Mouse (Mus musculus) stomach, postnatal 0 days (tissue): ENCODE results near the gene Hdac11. TPM values are rescaled to one million over a fixed set of nuclear protein-coding genes. Genes with fewer than 3 reads are reported as not detected.

Experiments
- ATAC-seq: fragments of 200-750 bp; cut with Nextera tagmentation; 2 replicates; pipeline ENCODE4 v1.8.0; 2017; ENCODE audit not compliant: low FRiP score, low TSS enrichment
- DNase-seq: peaks from one replicate; pipeline ENCODE4 v3.0.0-alpha.2; 2016; ENCODE audit warnings: low spot score
- H3K27ac ChIP-seq: fragments of 300-500 bp; sonication (generic); replicated peaks from 2 replicates; pipeline ENCODE4 v1.5.1; 2014; ENCODE audit warnings: mild to moderate bottlenecking, control low read depth
- H3K27me3 ChIP-seq: fragments of 300-500 bp; sonication (generic); 2 replicates; pipeline ENCODE4 v1.6.1; 2014; ENCODE audit warnings: low read length; ENCODE audit not compliant: control insufficient read depth, insufficient read depth
- H3K36me3 ChIP-seq: fragments of 300-500 bp; sonication (generic); 2 replicates; pipeline ENCODE4 v1.6.1; 2014; ENCODE audit warnings: low read length, mixed read lengths; ENCODE audit not compliant: control insufficient read depth, insufficient read depth
- H3K4me1 ChIP-seq: fragments of 300-500 bp; sonication (generic); replicated peaks from 2 replicates; pipeline ENCODE4 v1.6.1; 2014; ENCODE audit warnings: antibody characterized with exemption; ENCODE audit not compliant: control insufficient read depth, insufficient read depth
- H3K4me2 ChIP-seq: fragments of 300-500 bp; sonication (generic); replicated peaks from 2 replicates; pipeline ENCODE4 v1.6.1; 2014; ENCODE audit warnings: low read depth, mild to moderate bottlenecking, control low read depth, moderate library complexity
- H3K4me3 ChIP-seq: fragments of 300-500 bp; sonication (generic); 2 replicates; pipeline ENCODE4 v1.5.1; 2014; ENCODE audit warnings: low read depth, low read length, control low read depth
- H3K9ac ChIP-seq: fragments of 300-500 bp; sonication (generic); 2 replicates; pipeline ENCODE4 v1.6.1; 2014; ENCODE audit warnings: mild to moderate bottlenecking, low read length, control low read depth, mixed read lengths
- H3K9me3 ChIP-seq: fragments of 300-500 bp; sonication (generic); 2 replicates; pipeline ENCODE4 v1.6.1; 2016; ENCODE audit warnings: low read length; ENCODE audit not compliant: control insufficient read depth
- CTCF ChIP-seq: IDR thresholded peaks from 2 replicates; pipeline ENCODE4 v1.5.1; 2016; ENCODE audit warnings: antibody characterized with exemption, low read depth, mild to moderate bottlenecking, moderate library complexity
- EP300 ChIP-seq: optimal IDR thresholded peaks from 2 replicates; pipeline ENCODE3; 2016; ENCODE audit warnings: antibody characterized with exemption
- WGBS: fragments of 180-500 bp; shearing (Covaris S2); extraction: QIAGEN DNeasy Blood & Tissue Kit; methylation state at CpG from one replicate; pipeline ENCODE4 v1.1.7; 2014; 5-methylcytosine and 5-hydroxymethylcytosine counted together
- polyA plus RNA-seq: library from polyadenylated mRNA; unstranded; fragments of >200 nt; fragmentation: Nextera tagmentation; extraction: Ambion mirVana; gene quantifications from 2 replicates; pipeline ENCODE4 v1.2.1, GENCODE M21; 2015

Gene Hdac11
- polyA plus RNA-seq, 1 experiment from 2014 or later, result 6.5 TPM

GRCm38 (mm10) chr6:91192851-91193545 lies 36.5 kb downstream of the Hdac11 start:
- Histone ChIP-seq H3K36me3 (no peaks in the 10 kb centered on the region), H3K9ac (no peak overlapping the region), H3K27me3 (no peaks in the 10 kb centered on the region), H3K4me3 (no peak overlapping the region), H3K4me2 (no peak overlapping the region), H3K27ac (no peak overlapping the region), H3K9me3 (no peaks in the 10 kb centered on the region), H3K4me1 (no peaks in the 10 kb centered on the region)
- no peak for ATAC-seq
- no peak for DNase-seq
- WGBS, result 47% methylated on average over 1 of the region's 1 CpGs
- no peak for TF ChIP-seq EP300
- TF ChIP-seq CTCF, result no peak

GRCm38 (mm10) chr6:91198456-91198855 lies 42.0 kb downstream of the Hdac11 start:
- H3K27ac ChIP-seq, result no peak overlapping the region
- H3K9ac ChIP-seq, result no peak overlapping the region
- 54% methylated on average over 2 of the region's 2 CpGs for WGBS
- TF ChIP-seq EP300 (no peak), CTCF (no peak)
- H3K36me3 ChIP-seq, result no peaks in the 10 kb centered on the region
- H3K4me3 ChIP-seq, result no peak overlapping the region
- DNase-seq (no peak), ATAC-seq (no peak)
- no peaks in the 10 kb centered on the region for H3K9me3 ChIP-seq
- H3K4me2 ChIP-seq, result no peak overlapping the region
- H3K27me3 ChIP-seq, result no peaks in the 10 kb centered on the region
- no peaks in the 10 kb centered on the region for H3K4me1 ChIP-seq

- no peaks in the 10 kb centered on the region for H3K27me3 ChIP-seq
- WGBS, result 47% methylated on average over 8 of the region's 8 CpGs
- no peaks in the 10 kb centered on the region for H3K4me1 ChIP-seq
- TF ChIP-seq CTCF, result no peak
- no peak for TF ChIP-seq EP300
- peak; percentile 45 for DNase-seq
- H3K27ac ChIP-seq, result no peak overlapping the region
- H3K9ac ChIP-seq, result no peak overlapping the region
- no peaks in the 10 kb centered on the region for H3K36me3 ChIP-seq
- H3K9me3 ChIP-seq, result no peaks in the 10 kb centered on the region
- no peak overlapping the region for H3K4me3 ChIP-seq
- ATAC-seq, result peak; percentile 26; the same call in 1 of the 2 replicates
- no peak overlapping the region for H3K4me2 ChIP-seq
Measured at GRCm38 (mm10) chr6:91200429-91201188, 44.1 kb downstream of the Hdac11 start.

- H3K4me1 ChIP-seq, result no peaks in the 10 kb centered on the region
- H3K27me3 ChIP-seq, result no peaks in the 10 kb centered on the region
- ATAC-seq (no peak), DNase-seq (no peak)
- H3K4me2 ChIP-seq, result no peak overlapping the region
- H3K4me3 ChIP-seq, result no peak overlapping the region
- H3K27ac ChIP-seq, result no peak overlapping the region
- no peaks in the 10 kb centered on the region for H3K9me3 ChIP-seq
- TF ChIP-seq EP300 (no peak), CTCF (no peak)
- WGBS, result 54% methylated on average over 8 of the region's 8 CpGs
- no peaks in the 10 kb centered on the region for H3K36me3 ChIP-seq
- H3K9ac ChIP-seq, result no peak overlapping the region
Measured at GRCm38 (mm10) chr6:91201881-91202341, 45.4 kb downstream of the Hdac11 start.

- Histone ChIP-seq H3K4me2 (no peak overlapping the region), H3K4me3 (no peak overlapping the region), H3K9me3 (no peaks in the 10 kb centered on the region), H3K36me3 (no peaks in the 10 kb centered on the region), H3K4me1 (no peaks in the 10 kb centered on the region), H3K27ac (no peak overlapping the region), H3K9ac (no peak overlapping the region), H3K27me3 (no peaks in the 10 kb centered on the region)
- WGBS, result 52% methylated on average over 4 of the region's 4 CpGs
- TF ChIP-seq EP300, result no peak
- TF ChIP-seq CTCF, result no peak
- DNase-seq (no peak), ATAC-seq (peak; percentile 60)
Measured at GRCm38 (mm10) chr6:91202571-91202970, 46.1 kb downstream of the Hdac11 start.

- DNase-seq (no peak), ATAC-seq (no peak)
- WGBS, result 51% methylated on average over 3 of the region's 3 CpGs
- H3K4me2 ChIP-seq, result no peak overlapping the region
- H3K9ac ChIP-seq, result no peak overlapping the region
- no peak overlapping the region for H3K4me3 ChIP-seq
- no peaks in the 10 kb centered on the region for H3K4me1 ChIP-seq
- no peaks in the 10 kb centered on the region for H3K36me3 ChIP-seq
- TF ChIP-seq CTCF (no peak), EP300 (no peak)
- H3K27ac ChIP-seq, result no peak overlapping the region
- H3K27me3 ChIP-seq, result no peaks in the 10 kb centered on the region
- H3K9me3 ChIP-seq, result no peaks in the 10 kb centered on the region
Measured at GRCm38 (mm10) chr6:91205346-91205745, 48.9 kb downstream of the Hdac11 start.
